Mouse (Mus musculus): ENCODE measurements around the gene Mvb12a.

GRCm38 (mm10) chr8:71572847-71573633, 30.3 kb downstream of the Mvb12a start:
- TF ChIP-seq POLR2A (IDR thresholded peaks at IDR 0.05; ENCODE audit: control insufficient read depth, extremely low read depth, insufficient read depth, low read length, poor library complexity) (no peak), CTCF (IDR thresholded peaks at IDR 0.05; ENCODE audit: borderline replicate concordance, control insufficient read depth, extremely low read depth, insufficient read depth, low read length, poor library complexity) (no peak)

Data from thymus, adult 2 months (tissue).